Mouse (Mus musculus): Measurements from ENCODE around the gene Znhit2.

- TF ChIP-seq CTCF (IDR thresholded peaks at IDR 0.05; ENCODE audit: low read depth): peak; percentile 97
- no peak for TF ChIP-seq EP300 (IDR thresholded peaks at IDR 0.05; ENCODE audit: low read depth)
Observed at GRCm38 (mm10) chr19:6067011-6067723, 6.2 kb downstream of the Znhit2 start.

Measured in liver, embryonic 14.5 days (tissue).